Mouse (Mus musculus) lung, embryonic 14.5 days (tissue): ENCODE results near the gene Pdf. TPM values are rescaled to one million over a fixed set of nuclear protein-coding genes. Genes with fewer than 3 reads are reported as not detected.

ENCODE experiments used
- ATAC-seq: fragments of 200-750 bp; cut with Nextera tagmentation; 2 replicates; pipeline ENCODE4 v1.8.0; 2017; ENCODE audit warnings: mild to moderate bottlenecking, moderate TSS enrichment, moderate library complexity; ENCODE audit not compliant: insufficient read depth
- DNase-seq: peaks from one replicate; pipeline ENCODE4 v3.0.0-alpha.2; 2015
- H3K27ac ChIP-seq: fragments of 300-500 bp; sonication (generic); 2 replicates; pipeline ENCODE4 v1.5.1; 2014; ENCODE audit warnings: low read depth, mild to moderate bottlenecking, moderate library complexity
- H3K27me3 ChIP-seq: fragments of 300-500 bp; sonication (generic); 2 replicates; pipeline ENCODE4 v1.6.1; 2014; ENCODE audit warnings: low read length, control low read depth; ENCODE audit not compliant: insufficient read depth
- H3K36me3 ChIP-seq: fragments of 300-500 bp; sonication (generic); 2 replicates; pipeline ENCODE4 v1.6.1; 2014; ENCODE audit warnings: control low read depth; ENCODE audit not compliant: insufficient read depth
- H3K4me1 ChIP-seq: fragments of 300-500 bp; sonication (generic); 2 replicates; pipeline ENCODE4 v1.6.1; 2014; ENCODE audit warnings: antibody characterized with exemption, control low read depth; ENCODE audit not compliant: insufficient read depth
- H3K4me2 ChIP-seq: fragments of 300-500 bp; sonication (generic); 2 replicates; pipeline ENCODE4 v1.6.1; 2014; ENCODE audit warnings: mild to moderate bottlenecking
- H3K4me3 ChIP-seq: fragments of 300-500 bp; sonication (generic); 2 replicates; pipeline ENCODE4 v1.5.1; 2014; ENCODE audit warnings: low read depth, low read length
- H3K9ac ChIP-seq: fragments of 300-500 bp; sonication (generic); 2 replicates; pipeline ENCODE4 v1.6.1; 2014
- H3K9me3 ChIP-seq: fragments of 300-500 bp; sonication (generic); 2 replicates; pipeline ENCODE4 v1.6.1; 2016; ENCODE audit warnings: low read depth, low read length, control low read depth
- CTCF ChIP-seq: IDR thresholded peaks from 2 replicates; pipeline ENCODE4 v1.5.1; 2016; ENCODE audit warnings: antibody characterized with exemption, low read depth
- WGBS: fragments of 180-500 bp; shearing (Covaris S2); extraction: QIAGEN DNeasy Blood & Tissue Kit; methylation state at CpG from one replicate; pipeline ENCODE4 v1.1.7; 2014; 5-methylcytosine and 5-hydroxymethylcytosine counted together
- polyA plus RNA-seq: library from polyadenylated mRNA; unstranded; fragments of >200 nt; fragmentation: Nextera tagmentation; extraction: Ambion mirVana; gene quantifications from 2 replicates; pipeline ENCODE4 v1.2.1, GENCODE M21; 2014

The Pdf gene
- 40.8 and 45.6 TPM in 2 replicates for polyA plus RNA-seq

- TF ChIP-seq CTCF, result peak; percentile 1; the same call in 1 of the 2 replicates
- Histone ChIP-seq H3K27ac (peak within 1 kb of the TSS; percentile 94), H3K4me2 (peak within 1 kb of the TSS; percentile 75), H3K27me3 (no peaks in the 10 kb centered on the region), H3K4me3 (peak within 1 kb of the TSS; percentile 87), H3K9ac (peak within 1 kb of the TSS; percentile 94), H3K9me3 (no peaks in the 10 kb centered on the region), H3K4me1 (no peaks in the 10 kb centered on the region), H3K36me3 (peaks cover 79% of the 10 kb centered on the region)
- ATAC-seq (peak; percentile 83), DNase-seq (peak; percentile 87)
- WGBS, result under 1% methylated on average over 82 of the region's 87 CpGs
Measured at GRCm38 (mm10) chr8:107048061-107048941, at the start of gene Pdf. Pdf (minus strand) TSS chr8:107048614.

GRCm38 (mm10) chr8:107096366-107097036 lies 48.1 kb upstream of the Pdf start, which contains the start of gene Terf2:
Terf2 (minus strand) TSS chr8:107096547.
- DNase-seq (peak; percentile 97), ATAC-seq (peak; percentile 98)
- Histone ChIP-seq H3K27ac (peak within 1 kb of the TSS; percentile 94), H3K36me3 (peaks cover 29% of the 10 kb centered on the region), H3K4me1 (peaks cover 3% of the 10 kb centered on the region; the same call in 1 of the 2 replicates), H3K9ac (peak within 1 kb of the TSS; percentile 91), H3K4me3 (peak within 1 kb of the TSS; percentile 81), H3K4me2 (peak within 1 kb of the TSS; percentile 75), H3K27me3 (no peaks in the 10 kb centered on the region), H3K9me3 (no peaks in the 10 kb centered on the region)
- 4% methylated on average over 37 of the region's 39 CpGs for WGBS
- no peak for TF ChIP-seq CTCF

- no peak for TF ChIP-seq CTCF
- H3K4me1 ChIP-seq, result peaks cover 3% of the 10 kb centered on the region; the same call in 1 of the 2 replicates
- H3K9me3 ChIP-seq, result no peaks in the 10 kb centered on the region
- ATAC-seq (peak; percentile 81), DNase-seq (peak; percentile 68)
- peak overlapping the region; percentile 94 for H3K27ac ChIP-seq
- H3K36me3 ChIP-seq, result peaks cover 35% of the 10 kb centered on the region
- WGBS, result 1% methylated on average over 53 of the region's 53 CpGs
- no peaks in the 10 kb centered on the region for H3K27me3 ChIP-seq
- H3K9ac ChIP-seq, result peak overlapping the region; percentile 91
- H3K4me2 ChIP-seq, result peak overlapping the region; percentile 75
- H3K4me3 ChIP-seq, result peak overlapping the region; percentile 81
Measured at GRCm38 (mm10) chr8:107095717-107096365, 47.4 kb upstream of the Pdf start.

- ATAC-seq, result no peak
- no peak for DNase-seq
- Histone ChIP-seq H3K9me3 (no peaks in the 10 kb centered on the region), H3K36me3 (peaks cover 70% of the 10 kb centered on the region), H3K9ac (no peak overlapping the region), H3K27ac (no peak overlapping the region), H3K27me3 (no peaks in the 10 kb centered on the region), H3K4me1 (peaks cover 3% of the 10 kb centered on the region; the same call in 1 of the 2 replicates), H3K4me3 (no peak overlapping the region), H3K4me2 (no peak overlapping the region)
- TF ChIP-seq CTCF, result no peak
- WGBS, result 94% methylated on average over 7 of the region's 7 CpGs
Measured at GRCm38 (mm10) chr8:107090531-107090930, 42.1 kb upstream of the Pdf start.

- Histone ChIP-seq H3K9me3 (no peaks in the 10 kb centered on the region), H3K4me1 (no peaks in the 10 kb centered on the region), H3K27ac (no peak overlapping the region), H3K4me2 (no peak overlapping the region), H3K36me3 (peaks cover 71% of the 10 kb centered on the region), H3K27me3 (no peaks in the 10 kb centered on the region), H3K4me3 (no peak overlapping the region), H3K9ac (no peak overlapping the region)
- no peak for DNase-seq
- WGBS, result 94% methylated on average over 5 of the region's 5 CpGs
- no peak for TF ChIP-seq CTCF
- ATAC-seq, result no peak
Measured at GRCm38 (mm10) chr8:107088526-107089063, 40.2 kb upstream of the Pdf start.

- Histone ChIP-seq H3K27me3 (no peaks in the 10 kb centered on the region), H3K36me3 (peaks cover 73% of the 10 kb centered on the region), H3K27ac (no peak overlapping the region), H3K4me2 (no peak overlapping the region), H3K4me3 (no peak overlapping the region), H3K9ac (no peak overlapping the region), H3K4me1 (no peaks in the 10 kb centered on the region), H3K9me3 (no peaks in the 10 kb centered on the region)
- DNase-seq (no peak), ATAC-seq (no peak)
- WGBS, result 98% methylated on average over 5 of the region's 5 CpGs
- TF ChIP-seq CTCF, result no peak
Measured at GRCm38 (mm10) chr8:107086018-107086417, 37.6 kb upstream of the Pdf start.
